Mouse (Mus musculus): ENCODE data around the gene Bsx. TPM values are rescaled to one million over a fixed set of nuclear protein-coding genes. Genes with fewer than 3 reads are reported as not detected.

Bsx gene
- total and polyA plus RNA-seq, 2 experiments from 2014 or later: 2.8 TPM; not detected in 1

- under 1% methylated on average over 32 of the region's 32 CpGs for WGBS
- no peak overlapping the region; the same call in 1 of the 2 replicates for H3K9ac ChIP-seq (replicated peaks; ENCODE audit: low read length, poor library complexity, severe bottlenecking)
- H3K4me2 ChIP-seq (ENCODE audit: low read depth, low read length, poor library complexity, severe bottlenecking): no peak overlapping the region
- ATAC-seq (ENCODE audit: low FRiP score) (no peak), DNase-seq (ENCODE audit: low spot score) (no peak)
- H3K27me3 ChIP-seq (ENCODE audit: insufficient read depth, low read length): peaks cover 50% of the 10 kb centered on the region
- TF ChIP-seq CTCF (IDR thresholded peaks at IDR 0.05): no peak
- H3K9me3 ChIP-seq (ENCODE audit: low read length): no peaks in the 10 kb centered on the region
- H3K36me3 ChIP-seq (ENCODE audit: insufficient read depth, low read length): no peaks in the 10 kb centered on the region
- no peak overlapping the region for H3K4me3 ChIP-seq (ENCODE audit: low read depth, low read length)
- no peaks in the 10 kb centered on the region for H3K4me1 ChIP-seq (ENCODE audit: insufficient read depth, low read length)
- no peak overlapping the region for H3K27ac ChIP-seq (ENCODE audit: low read depth, low read length)
Observed at GRCm38 (mm10) chr9:40878291-40878945, 4.5 kb downstream of the Bsx start.

DNA sequence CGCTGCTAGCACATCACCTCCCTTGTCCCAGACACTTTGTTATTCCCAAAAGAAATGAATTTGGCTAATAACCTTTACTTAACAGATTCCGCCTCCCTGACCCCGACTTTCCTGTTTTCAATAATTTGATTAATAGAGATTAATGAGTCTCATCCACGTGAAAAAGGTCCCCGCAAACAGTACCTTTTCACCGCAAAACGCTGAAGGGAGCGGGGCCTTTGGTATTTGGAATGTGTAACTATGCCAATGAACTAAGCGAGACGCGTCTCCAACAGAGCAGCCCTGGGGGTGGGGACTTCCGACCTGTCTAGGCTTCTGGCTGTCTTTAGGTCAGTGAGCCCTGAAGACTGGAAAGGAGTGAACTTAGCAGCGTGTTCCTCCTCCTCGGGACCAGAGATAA lies 5.1 kb downstream of the Bsx start:
- Histone ChIP-seq H3K36me3 (ENCODE audit: insufficient read depth, low read length) (no peaks in the 10 kb centered on the region), H3K9ac (replicated peaks; ENCODE audit: low read length, poor library complexity, severe bottlenecking) (no peak overlapping the region; the same call in 1 of the 2 replicates), H3K4me3 (ENCODE audit: low read depth, low read length) (no peak overlapping the region), H3K4me1 (ENCODE audit: insufficient read depth, low read length) (no peaks in the 10 kb centered on the region), H3K9me3 (ENCODE audit: low read length) (no peaks in the 10 kb centered on the region), H3K4me2 (ENCODE audit: low read depth, low read length, poor library complexity, severe bottlenecking) (no peak overlapping the region), H3K27ac (ENCODE audit: low read depth, low read length) (no peak overlapping the region), H3K27me3 (ENCODE audit: insufficient read depth, low read length) (peaks cover 49% of the 10 kb centered on the region)
- DNase-seq (ENCODE audit: low spot score): no peak
- no peak for ATAC-seq (ENCODE audit: low FRiP score)
- WGBS: 1% methylated on average over 14 of the region's 14 CpGs
- TF ChIP-seq CTCF (IDR thresholded peaks at IDR 0.05): no peak

- Histone ChIP-seq H3K9me3 (ENCODE audit: low read length) (no peaks in the 10 kb centered on the region), H3K4me3 (ENCODE audit: low read depth, low read length) (no peak overlapping the region)
- no peak for ATAC-seq (ENCODE audit: low FRiP score)
Observed at GRCm38 (mm10) chr9:40885669-40886068, 11.7 kb downstream of the Bsx start.

DNA sequence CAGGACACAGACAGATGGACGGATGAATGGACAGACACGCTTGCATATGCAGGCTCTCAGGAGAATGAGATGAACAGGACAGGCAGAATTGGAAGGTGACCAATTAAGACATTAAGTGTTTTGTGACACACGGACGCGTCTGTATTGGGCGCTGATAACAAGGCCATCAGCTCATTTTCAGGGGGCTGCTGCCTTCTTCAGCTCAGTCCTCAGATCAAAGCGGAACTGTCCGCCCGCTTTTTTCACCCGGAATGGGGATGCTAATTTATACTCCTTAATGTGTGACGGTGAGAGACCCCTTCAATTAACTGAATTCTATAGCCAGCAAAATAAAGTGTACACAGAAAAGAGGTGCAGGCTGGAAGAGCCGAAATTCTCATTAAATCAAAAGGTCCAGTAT lies 15.5 kb downstream of the Bsx start:
- Histone ChIP-seq H3K4me2 (ENCODE audit: low read depth, low read length, poor library complexity, severe bottlenecking) (no peak overlapping the region), H3K9me3 (ENCODE audit: low read length) (no peaks in the 10 kb centered on the region), H3K4me3 (ENCODE audit: low read depth, low read length) (no peak overlapping the region), H3K27me3 (ENCODE audit: insufficient read depth, low read length) (peaks cover 13% of the 10 kb centered on the region; the same call in 1 of the 2 replicates), H3K4me1 (ENCODE audit: insufficient read depth, low read length) (no peaks in the 10 kb centered on the region), H3K36me3 (ENCODE audit: insufficient read depth, low read length) (no peaks in the 10 kb centered on the region), H3K9ac (replicated peaks; ENCODE audit: low read length, poor library complexity, severe bottlenecking) (no peak overlapping the region), H3K27ac (ENCODE audit: low read depth, low read length) (no peak overlapping the region)
- ATAC-seq (ENCODE audit: low FRiP score): no peak
- 26% methylated on average over 12 of the region's 12 CpGs for WGBS
- no peak for TF ChIP-seq CTCF (IDR thresholded peaks at IDR 0.05)
- DNase-seq (ENCODE audit: low spot score): no peak

More at GRCm38 (mm10) chr9:40885669-40886068, 11.7 kb downstream of the Bsx start:
- H3K27me3 ChIP-seq (ENCODE audit: insufficient read depth, low read length): peaks cover 30% of the 10 kb centered on the region
- peak overlapping the region; percentile 18; the same call in 1 of the 2 replicates for H3K4me2 ChIP-seq (ENCODE audit: low read depth, low read length, poor library complexity, severe bottlenecking)
- no peak overlapping the region for H3K9ac ChIP-seq (replicated peaks; ENCODE audit: low read length, poor library complexity, severe bottlenecking)
- no peaks in the 10 kb centered on the region for H3K36me3 ChIP-seq (ENCODE audit: insufficient read depth, low read length)
- no peaks in the 10 kb centered on the region for H3K4me1 ChIP-seq (ENCODE audit: insufficient read depth, low read length)
- TF ChIP-seq CTCF (IDR thresholded peaks at IDR 0.05): no peak
- H3K27ac ChIP-seq (ENCODE audit: low read depth, low read length): no peak overlapping the region
- DNase-seq (ENCODE audit: low spot score): no peak
- 4% methylated on average over 10 of the region's 10 CpGs for WGBS

GRCm38 (mm10) chr9:40892456-40892855 lies 18.5 kb downstream of the Bsx start:
- Histone ChIP-seq H3K4me2 (ENCODE audit: low read depth, low read length, poor library complexity, severe bottlenecking) (no peak overlapping the region), H3K4me3 (ENCODE audit: low read depth, low read length) (no peak overlapping the region), H3K9me3 (ENCODE audit: low read length) (no peaks in the 10 kb centered on the region), H3K9ac (replicated peaks; ENCODE audit: low read length, poor library complexity, severe bottlenecking) (no peak overlapping the region), H3K27ac (ENCODE audit: low read depth, low read length) (no peak overlapping the region), H3K36me3 (ENCODE audit: insufficient read depth, low read length) (no peaks in the 10 kb centered on the region), H3K27me3 (ENCODE audit: insufficient read depth, low read length) (no peaks in the 10 kb centered on the region), H3K4me1 (ENCODE audit: insufficient read depth, low read length) (no peaks in the 10 kb centered on the region)
- WGBS: 82% methylated on average over 6 of the region's 6 CpGs
- ATAC-seq (ENCODE audit: low FRiP score): no peak
- no peak for TF ChIP-seq CTCF (IDR thresholded peaks at IDR 0.05)
- DNase-seq (ENCODE audit: low spot score): peak; percentile 17

GRCm38 (mm10) chr9:40907413-40907812 lies 33.5 kb downstream of the Bsx start:
- DNase-seq (ENCODE audit: low spot score): peak; percentile 17
- H3K4me2 ChIP-seq (ENCODE audit: low read depth, low read length, poor library complexity, severe bottlenecking): no peak overlapping the region
- 17% methylated on average over 8 of the region's 8 CpGs for WGBS

More at GRCm38 (mm10) chr9:40907413-40907812, 33.5 kb downstream of the Bsx start:
- TF ChIP-seq CTCF (IDR thresholded peaks at IDR 0.05): no peak
- peaks cover 10% of the 10 kb centered on the region for H3K27me3 ChIP-seq (ENCODE audit: insufficient read depth, low read length)
- H3K4me1 ChIP-seq (ENCODE audit: insufficient read depth, low read length): no peaks in the 10 kb centered on the region
- ATAC-seq (ENCODE audit: low FRiP score): no peak
- no peaks in the 10 kb centered on the region for H3K36me3 ChIP-seq (ENCODE audit: insufficient read depth, low read length)
- H3K9ac ChIP-seq (replicated peaks; ENCODE audit: low read length, poor library complexity, severe bottlenecking): no peak overlapping the region
- no peak overlapping the region for H3K27ac ChIP-seq (ENCODE audit: low read depth, low read length)
- no peak overlapping the region for H3K4me3 ChIP-seq (ENCODE audit: low read depth, low read length)
- no peaks in the 10 kb centered on the region for H3K9me3 ChIP-seq (ENCODE audit: low read length)

All from midbrain, postnatal 0 days (tissue).